9 mouse cellular contexts compared by ENCODE assay signal in genomic region chr9:121108110-121108509, GRCm38 (mm10).
A peak's percentile ranks its signal among the peaks of the same experiment; 100 is the strongest.
DNase-seq lines count a peak whose midpoint lies in the region; TF ChIP-seq lines count a peak whose summit lies in the region.
"Had no signal": no experiment of that assay in that cellular context is flagged by ENCODE, and none has a peak within 500 bp of the region (broad histone marks: within the 10 kb centered on the region; RNA-seq: fewer than 3 reads in every experiment).

No protein-coding gene starts in this region.

- no peak overlapping the region for H3K4me3 ChIP-seq in E14TG2a.4 (replicated peaks; ENCODE audit: low read length)
- no peak overlapping the region for H3K4me3 ChIP-seq in bone marrow macrophage, adult 2 months (ENCODE audit: insufficient read depth, low read length)
- H3K4me3 ChIP-seq: heart, embryonic 15.5 days had no signal

- peak; percentile 91 for TF ChIP-seq CTCF in E14TG2a.4 (conservative IDR thresholded peaks at IDR 0.05; ENCODE audit: low read length)
- TF ChIP-seq CTCF in bone marrow macrophage, adult 2 months (IDR thresholded peaks at IDR 0.05; ENCODE audit: low read depth, low read length): peak; percentile 81

- TF ChIP-seq POLR2A in bone marrow macrophage, adult 2 months (IDR thresholded peaks at IDR 0.05; ENCODE audit: borderline replicate concordance, low read depth, low read length): no peak

- no peaks in the 10 kb centered on the region for H3K9me3 ChIP-seq in E14TG2a.4 (ENCODE audit: low read length)
- H3K9me3 ChIP-seq: heart, embryonic 15.5 days had no signal

- DNase-seq in fibroblast of lung, adult 2 months (ENCODE audit: low read depth): peak; percentile 53
- peak; percentile 86 for DNase-seq in heart, postnatal 4 days
- DNase-seq in layer of hippocampus, adult 8-10 months (ENCODE audit: low spot score in 2 of 2): peak; percentile 58 to 75
- peak; percentile 41 for DNase-seq in lung, postnatal 25 days (ENCODE audit: low spot score)
- DNase-seq in right cerebral cortex, adult 18-20 months: peak; percentile 57
- peak; percentile 41 to 53 for DNase-seq in urinary bladder, postnatal 36 days (ENCODE audit: low spot score in 2 of 2)

- H3K27me3 ChIP-seq in E14TG2a.4 (ENCODE audit: insufficient read depth, low read length): peaks cover 9% of the 10 kb centered on the region; the same call in 1 of the 2 replicates

- no peaks in the 10 kb centered on the region for H3K36me3 ChIP-seq in E14TG2a.4 (ENCODE audit: insufficient read depth, low read length)
- H3K36me3 ChIP-seq: heart, embryonic 15.5 days had no signal

- H3K4me1 ChIP-seq in E14TG2a.4 (replicated peaks; ENCODE audit: low read depth, low read length): peaks cover 11% of the 10 kb centered on the region
- H3K4me1 ChIP-seq in bone marrow macrophage, adult 2 months (ENCODE audit: control insufficient read depth, insufficient read depth, low read length): no peaks in the 10 kb centered on the region

- no peak overlapping the region for H3K27ac ChIP-seq in bone marrow macrophage, adult 2 months (ENCODE audit: insufficient read depth, low read depth, low read length)
- H3K27ac ChIP-seq: heart, embryonic 15.5 days had no signal
